Mouse (Mus musculus) urinary bladder, postnatal 10 days (tissue): ENCODE results near the gene Spindoc.
"Not testable (repeated sequence)": the region's sequence is repeated elsewhere in the genome, so short reads cannot be mapped to it uniquely, and the experiment has no call there.

Experiments used
- DNase-seq: peaks from one replicate; pipeline ENCODE4 v3.0.0; 2022; ENCODE audit warnings: low spot score

The Spindoc gene

GRCm38 (mm10) chr19:7398898-7399297, 16.1 kb upstream of the Spindoc start:
- DNase-seq = not testable (repeated sequence)

- DNase-seq = not testable (repeated sequence)
These were observed 14.4 kb upstream of the Spindoc start for GRCm38 (mm10) chr19:7396867-7397826.

- no peak for DNase-seq
These were observed 5.7 kb upstream of the Spindoc start for GRCm38 (mm10) chr19:7388488-7388887.

- no peak for DNase-seq
These were observed 3.2 kb upstream of the Spindoc start for GRCm38 (mm10) chr19:7386042-7386441.

- peak; percentile 26 for DNase-seq
These were observed 419 bp downstream of the Spindoc start for GRCm38 (mm10) chr19:7382248-7382902.

- DNase-seq = no peak
These were observed 917 bp downstream of the Spindoc start for GRCm38 (mm10) chr19:7381906-7382247.

- no peak for DNase-seq
These were observed 5.2 kb downstream of the Spindoc start for GRCm38 (mm10) chr19:7377639-7378038.

GRCm38 (mm10) chr19:7374491-7374890, 8.3 kb downstream of the Spindoc start:
- DNase-seq = no peak

- DNase-seq = not testable (repeated sequence)
These were observed 13.3 kb downstream of the Spindoc start for GRCm38 (mm10) chr19:7369469-7369868.

GRCm38 (mm10) chr19:7353636-7354035, 29.2 kb downstream of the Spindoc start:
- DNase-seq = no peak

GRCm38 (mm10) chr19:7352809-7353495, 29.8 kb downstream of the Spindoc start:
- no peak for DNase-seq

GRCm38 (mm10) chr19:7349993-7350392, 32.8 kb downstream of the Spindoc start:
- no peak for DNase-seq

GRCm38 (mm10) chr19:7345235-7345755, 37.5 kb downstream of the Spindoc start:
- DNase-seq = no peak

GRCm38 (mm10) chr19:7342646-7343045, 40.1 kb downstream of the Spindoc start:
- no peak for DNase-seq

- peak; percentile 95 for DNase-seq
These were observed 41.0 kb downstream of the Spindoc start, which contains the start of gene Mark2 for GRCm38 (mm10) chr19:7341512-7342397. Gene Mark2 (minus strand): TSS chr19:7341860.

- DNase-seq = no peak
These were observed 41.9 kb downstream of the Spindoc start for GRCm38 (mm10) chr19:7340780-7341475.

GRCm38 (mm10) chr19:7340371-7340779, 42.4 kb downstream of the Spindoc start:
- no peak for DNase-seq

GRCm38 (mm10) chr19:7339867-7340266, 42.9 kb downstream of the Spindoc start:
- DNase-seq = no peak

- DNase-seq = no peak
These were observed 43.8 kb downstream of the Spindoc start for GRCm38 (mm10) chr19:7339026-7339425.

GRCm38 (mm10) chr19:7337781-7338342, 44.9 kb downstream of the Spindoc start:
- DNase-seq = no peak
